Mouse (Mus musculus) megakaryocyte, embryonic 14.5 days (primary cell): ENCODE measurements at regions not wholly inside any gene's neighbourhood (a gene's known extent, or its start where the extent isn't known, plus 50 kb on each side); places are given as distances from the start of the nearest gene placed in this dataset.

ENCODE experiments used
- FLI1 ChIP-seq: IDR thresholded peaks from 2 replicates; pipeline ENCODE4 v1.6.1; 2012; ENCODE audit warnings: low read length, inconsistent platforms, mixed read lengths
- GATA1 ChIP-seq: IDR thresholded peaks from 3 replicates; pipeline ENCODE4 v1.6.1; 2012; ENCODE audit warnings: mixed read lengths, low read length, inconsistent platforms, borderline replicate concordance

DNA sequence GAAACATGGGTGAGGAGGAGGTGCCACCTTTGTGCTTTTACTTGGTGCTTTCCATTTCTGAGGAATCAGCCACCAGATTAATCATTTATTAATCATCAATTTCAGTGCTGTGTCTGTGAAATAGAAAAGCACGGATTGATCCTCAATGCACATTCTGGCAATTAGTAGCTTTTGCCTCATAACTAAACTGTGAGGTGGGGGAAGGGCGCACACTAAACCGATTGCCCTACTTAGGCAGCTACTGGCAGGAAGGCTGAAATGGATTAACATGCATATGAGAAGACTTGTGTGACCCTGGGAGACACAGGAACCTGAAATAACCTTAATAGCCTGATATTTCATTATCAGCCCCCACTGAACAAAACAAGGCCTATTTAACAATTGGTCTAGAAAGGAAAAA, 581.5 kb upstream of the Tbl1xr1 start:
- TF ChIP-seq GATA1 (no peak), FLI1 (no peak)
